Mouse (Mus musculus) cortical plate, adult 2 months (tissue): ENCODE data around the gene Serpina1f.

ENCODE experiments used
- CTCF ChIP-seq: fragments of 200-500 bp; IDR thresholded peaks from 2 replicates; pipeline ENCODE4 v1.5.1; 2011; ENCODE audit warnings: mild to moderate bottlenecking, control low read depth, low read length; ENCODE audit not compliant: insufficient read depth; ENCODE audit errors: extremely low read depth
- POLR2A ChIP-seq: fragments of 200-500 bp; IDR thresholded peaks from 2 replicates; pipeline ENCODE4 v1.6.1; 2011; ENCODE audit warnings: mild to moderate bottlenecking, low read length, control low read depth; ENCODE audit not compliant: insufficient read depth; ENCODE audit errors: extremely low read depth

DNA sequence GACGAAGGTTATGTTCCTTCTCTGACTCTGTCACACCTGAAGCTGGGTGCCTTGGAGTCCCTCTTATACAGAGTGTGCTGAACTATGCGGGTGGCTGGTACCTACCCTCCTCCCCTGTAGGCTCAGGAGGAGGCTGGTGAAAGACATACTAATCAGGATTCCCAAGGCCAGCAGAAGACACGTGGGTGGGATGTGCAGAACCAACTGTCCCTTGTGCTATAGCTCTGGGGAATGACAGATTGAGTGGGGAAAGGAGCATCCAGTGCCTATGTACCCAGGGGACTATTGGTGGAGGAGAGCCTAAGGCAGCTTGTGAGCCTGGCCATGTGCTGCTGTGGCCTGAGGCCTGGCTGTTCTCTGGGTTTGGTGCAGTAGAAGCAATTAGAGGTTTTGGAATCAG lies 9.3 kb downstream of the Serpina1f start:
- TF ChIP-seq POLR2A = no peak
- no peak for TF ChIP-seq CTCF
